Mouse (Mus musculus) layer of hippocampus, adult 2 months (tissue): ENCODE results near the gene Xpnpep1. TPM values are rescaled to one million over a fixed set of nuclear protein-coding genes. Genes with fewer than 3 reads are reported as not detected.

ENCODE experiments used
- DNase-seq, 2 experiments: peaks; one replicate each; pipeline ENCODE4 v3.0.0; 2022; ENCODE audit warnings: low spot score in 2 of 2
- H3K27ac ChIP-seq: fragments of 200-600 bp; 2 replicates; pipeline ENCODE4 v1.8.1; 2022
- H3K4me3 ChIP-seq: fragments of 200-600 bp; 2 replicates; pipeline ENCODE4 v1.8.1; 2022; ENCODE audit warnings: mild to moderate bottlenecking
- CTCF ChIP-seq: fragments of 200-600 bp; conservative IDR thresholded peaks from 2 replicates; pipeline ENCODE4 v1.8.1; 2022; ENCODE audit warnings: antibody characterized with exemption, mild to moderate bottlenecking, moderate library complexity
- long read RNA-seq, 2 experiments: library from polyadenylated mRNA; stranded (forward); transcript quantifications; one replicate each; pipeline ENCODE4 v2.0.0; 2021; ENCODE audit warnings: borderline mapping rate in 2 of 2
- total RNA-seq, 2 experiments: library from RNA; stranded (reverse); gene quantifications; 2 replicates each; pipeline ENCODE4 v1.2.3; 2021

Gene Xpnpep1
- 10 to 100 TPM; 78.7 to 82.9 TPM for total RNA-seq
- long read RNA-seq, experiment 1, full-length matches to known transcripts = 34 of 80 reads
- long read RNA-seq, experiment 1, partial matches to known transcripts = 6 of 80 reads
- long read RNA-seq, experiment 1, other reads (novel, unspliced or antisense) = 40 of 80 reads
- long read RNA-seq, experiment 2, full-length matches to known transcripts = 68 of 138 reads
- long read RNA-seq, experiment 2, partial matches to known transcripts = 5 of 138 reads
- long read RNA-seq, experiment 2, other reads (novel, unspliced or antisense) = 65 of 138 reads

DNA sequence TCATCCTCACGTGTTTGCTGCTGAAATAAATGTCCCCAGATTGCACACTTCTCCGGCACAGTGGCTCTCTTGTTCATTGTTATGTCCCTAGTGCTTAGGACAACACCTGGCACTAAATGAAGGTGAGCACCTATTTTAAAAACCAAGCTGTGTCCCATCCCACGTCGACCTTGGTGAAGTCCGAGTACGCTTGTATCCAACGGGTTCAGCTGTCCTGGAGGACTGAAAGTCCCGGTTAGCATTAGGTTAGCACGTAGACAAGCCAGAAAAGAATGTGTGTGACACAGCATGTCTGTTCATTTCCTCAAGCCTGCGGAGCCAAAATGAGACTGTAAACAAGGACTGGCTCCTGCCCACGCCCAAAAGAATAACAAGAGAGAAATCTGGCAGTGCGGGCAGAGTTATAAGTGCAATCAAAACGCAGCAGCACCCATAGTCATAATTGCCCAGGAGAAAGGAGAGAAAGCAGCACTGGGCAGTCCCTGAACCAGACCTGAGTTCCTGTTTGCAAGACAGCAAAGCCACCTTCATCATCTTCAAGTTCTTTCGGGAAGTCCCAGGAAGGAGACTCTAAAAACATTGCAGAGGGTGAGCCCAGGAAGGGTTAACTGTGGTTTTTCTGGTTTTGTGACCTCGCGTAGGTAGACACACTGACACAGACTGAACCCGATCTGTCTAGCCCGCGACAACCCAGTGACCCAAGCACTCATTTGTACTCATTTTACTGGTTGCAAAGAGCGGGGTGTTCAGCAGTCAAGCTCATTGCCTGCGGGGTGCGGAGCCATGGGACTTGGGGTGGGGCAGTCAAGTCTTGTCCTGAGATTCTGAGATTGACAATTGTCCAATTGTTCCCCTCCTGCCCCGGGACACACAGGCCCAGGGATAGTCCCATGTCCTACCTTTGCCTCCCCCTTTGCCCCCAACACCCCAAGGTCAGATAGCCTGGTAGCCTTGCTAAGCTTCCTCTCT lies at the start of gene Xpnpep1:
TSS of gene Xpnpep1 (minus strand) at position 51 of the 969 bp plus-strand sequence.
- no peak for TF ChIP-seq CTCF
- Histone ChIP-seq H3K4me3 (peak within 1 kb of the TSS; percentile 96; the same call in 1 of the 2 replicates), H3K27ac (peak within 1 kb of the TSS; percentile 97)
- peak; percentile 53 to 70 for DNase-seq

DNA sequence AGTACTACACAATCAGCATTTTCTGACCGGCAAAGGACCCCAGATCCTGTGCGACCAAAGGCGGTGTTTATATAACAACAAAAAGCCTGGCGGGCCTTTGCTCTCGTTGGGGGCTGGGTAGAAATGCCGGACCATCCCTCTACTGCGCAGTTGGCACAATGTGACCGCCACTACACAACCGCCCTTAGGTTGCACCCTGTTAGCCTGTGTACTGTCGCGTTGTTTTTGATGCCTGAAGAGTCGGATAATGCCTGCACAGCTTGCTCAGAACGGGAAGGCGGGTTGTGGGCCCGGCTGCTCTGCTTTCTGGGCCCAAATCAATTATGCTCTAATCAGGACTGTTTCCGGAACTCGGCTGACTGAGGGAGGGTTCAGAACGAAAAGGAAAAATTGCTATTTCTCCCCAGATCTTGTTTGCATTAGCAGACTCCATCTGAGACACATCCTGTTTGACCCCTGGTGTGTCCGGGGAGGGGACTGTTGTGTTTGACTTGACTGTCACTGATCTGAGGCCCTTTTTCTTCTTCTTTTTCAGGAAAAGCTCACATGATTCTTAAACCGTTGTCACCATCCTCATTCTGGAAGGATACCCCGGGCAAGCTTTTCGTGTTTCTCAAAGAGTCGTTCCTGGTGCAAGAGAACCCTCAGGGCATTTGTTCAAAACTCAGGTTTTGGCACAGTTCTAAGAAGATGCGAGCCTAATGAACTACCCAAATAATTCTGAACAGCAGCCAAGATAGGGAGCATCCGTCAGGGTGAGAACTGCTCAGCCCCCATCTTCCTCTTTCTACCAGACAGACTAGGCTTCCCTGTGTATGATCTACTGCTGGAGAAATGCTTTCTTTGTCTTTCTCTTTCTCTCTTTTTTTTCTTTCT lies 47.5 kb upstream of the Xpnpep1 start:
- no peak for TF ChIP-seq CTCF
- Histone ChIP-seq H3K27ac (peak overlapping the region; percentile 90), H3K4me3 (peak overlapping the region; percentile 28; the same call in 1 of the 2 replicates)
- DNase-seq = peak in 1 of 2 experiments; percentile 38

DNA sequence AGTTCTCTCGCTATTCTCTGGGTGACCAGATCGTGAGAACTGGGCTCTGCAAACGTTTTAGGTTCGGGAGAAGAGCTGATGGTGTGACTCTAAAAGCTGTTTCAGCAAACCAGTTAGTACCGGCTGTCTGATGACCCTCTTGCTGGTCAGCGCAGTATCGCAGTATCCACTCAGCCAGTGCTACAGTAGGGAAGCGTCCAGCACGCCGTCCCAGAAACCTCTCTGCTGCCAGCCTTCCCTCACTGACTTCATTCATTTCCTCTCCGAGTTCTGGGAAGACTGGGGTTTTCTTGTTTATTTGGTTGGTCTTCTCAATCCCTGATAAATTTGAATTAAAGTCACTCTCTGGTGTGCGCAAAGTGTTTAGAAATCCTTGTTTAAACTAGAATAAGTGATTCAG lies 46.8 kb upstream of the Xpnpep1 start:
- TF ChIP-seq CTCF = no peak
- no peak for DNase-seq
- peak overlapping the region; percentile 28; the same call in 1 of the 2 replicates for H3K4me3 ChIP-seq
- peak overlapping the region; percentile 90 for H3K27ac ChIP-seq

DNA sequence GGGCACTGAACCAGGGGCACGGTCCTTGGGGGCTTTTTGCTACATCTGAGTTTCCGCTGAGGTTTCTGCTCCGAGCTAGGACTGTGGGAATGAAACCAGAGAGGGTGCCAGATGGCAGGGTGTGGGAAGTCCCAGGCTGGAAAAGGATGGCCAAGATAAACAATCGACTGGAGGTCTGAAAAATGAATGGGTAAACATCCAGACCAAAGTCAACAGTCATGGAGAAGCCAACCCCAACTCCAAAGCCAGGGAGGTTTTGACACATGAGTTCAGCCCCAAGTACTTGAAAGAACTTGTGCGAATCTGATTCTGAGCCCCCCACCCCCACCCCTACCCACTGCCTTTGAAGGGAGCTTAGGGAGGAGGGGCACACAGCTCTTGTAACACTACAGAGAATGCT lies 44.7 kb upstream of the Xpnpep1 start:
- no peak for DNase-seq
- no peak overlapping the region for H3K4me3 ChIP-seq
- H3K27ac ChIP-seq = peak overlapping the region; percentile 64
- no peak for TF ChIP-seq CTCF

DNA sequence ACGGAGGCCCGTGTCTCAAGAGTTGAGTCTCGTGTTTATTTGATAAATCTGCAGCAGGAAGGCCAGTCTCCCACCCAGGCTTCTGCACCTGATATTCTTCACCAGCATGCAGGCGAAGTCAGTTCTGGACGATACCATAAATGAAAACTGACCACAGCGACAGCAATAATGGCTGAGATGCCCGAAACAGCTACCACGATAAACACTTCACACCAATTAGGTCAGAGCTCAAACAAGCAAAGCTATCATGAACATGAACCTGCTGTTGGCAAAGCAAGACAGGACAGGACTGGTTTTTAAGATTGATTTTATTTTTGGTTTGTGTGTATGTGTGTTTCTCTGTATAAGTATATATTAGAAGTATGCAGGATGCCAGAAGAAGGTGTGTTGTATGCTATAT lies 42.8 kb upstream of the Xpnpep1 start:
- H3K27ac ChIP-seq = no peak overlapping the region
- DNase-seq = no peak
- no peak overlapping the region for H3K4me3 ChIP-seq
- no peak for TF ChIP-seq CTCF

DNA sequence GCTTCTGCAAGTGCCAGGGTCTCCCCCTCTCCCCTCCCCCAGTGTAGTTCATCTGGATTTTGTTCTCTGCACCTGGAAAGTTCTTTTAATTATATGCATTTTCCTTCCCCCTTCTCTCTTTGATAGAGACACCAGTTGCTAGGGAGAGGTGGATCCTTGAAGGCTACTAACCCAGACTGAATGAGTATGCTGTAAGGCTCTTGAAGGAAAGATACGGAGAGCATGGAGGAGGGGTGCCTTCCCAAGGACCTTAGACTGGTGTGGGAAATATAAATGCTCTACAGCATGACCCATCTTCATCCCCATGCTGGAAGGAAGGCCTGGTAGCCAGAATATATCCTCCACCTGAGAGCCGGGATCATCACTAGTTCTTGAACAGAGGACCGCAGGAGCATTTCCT lies 41.3 kb upstream of the Xpnpep1 start:
- Histone ChIP-seq H3K4me3 (no peak overlapping the region), H3K27ac (no peak overlapping the region)
- no peak for TF ChIP-seq CTCF
- DNase-seq = no peak

DNA sequence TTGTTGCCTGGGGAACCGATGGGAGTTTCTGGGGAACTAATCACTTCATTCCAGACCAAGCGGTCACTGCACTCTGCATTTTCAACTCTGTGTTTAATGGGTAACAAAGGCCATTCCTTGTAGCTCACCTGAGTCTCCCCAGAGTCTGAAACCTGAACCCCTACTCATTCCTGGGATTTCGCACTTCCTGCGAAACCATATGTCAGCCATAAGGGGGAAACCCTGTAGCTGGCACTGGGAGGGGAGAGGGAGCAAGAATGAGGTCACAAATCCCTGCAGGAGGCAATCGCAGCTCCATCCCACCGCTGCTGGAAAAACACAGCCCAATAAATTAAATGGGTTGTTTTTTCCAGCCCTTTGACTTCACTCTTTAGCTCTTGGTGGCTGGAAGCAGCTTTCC lies 40.9 kb upstream of the Xpnpep1 start:
- no peak for TF ChIP-seq CTCF
- no peak overlapping the region for H3K27ac ChIP-seq
- no peak overlapping the region for H3K4me3 ChIP-seq
- DNase-seq = no peak

DNA sequence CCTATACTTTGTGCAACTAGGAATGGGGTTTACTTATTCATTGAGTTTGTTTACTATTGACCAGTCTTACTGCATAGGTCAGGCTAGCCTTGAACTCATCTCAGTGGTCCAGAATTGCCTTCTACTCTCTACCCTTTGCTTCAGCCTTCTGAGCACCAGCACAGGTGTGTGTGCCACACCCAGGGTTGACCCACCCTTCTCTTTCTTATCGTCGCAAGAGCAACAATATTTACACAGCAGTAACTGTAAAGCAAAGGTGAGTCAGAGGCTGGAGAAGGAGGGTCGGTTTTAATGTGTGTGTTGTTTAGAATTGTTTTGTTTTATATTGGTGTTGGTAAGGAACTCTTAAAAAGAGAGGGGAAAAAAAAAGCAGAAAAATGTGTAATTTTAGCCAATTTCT lies 40.5 kb upstream of the Xpnpep1 start:
- no peak for DNase-seq
- no peak for TF ChIP-seq CTCF
- Histone ChIP-seq H3K27ac (no peak overlapping the region), H3K4me3 (no peak overlapping the region)

DNA sequence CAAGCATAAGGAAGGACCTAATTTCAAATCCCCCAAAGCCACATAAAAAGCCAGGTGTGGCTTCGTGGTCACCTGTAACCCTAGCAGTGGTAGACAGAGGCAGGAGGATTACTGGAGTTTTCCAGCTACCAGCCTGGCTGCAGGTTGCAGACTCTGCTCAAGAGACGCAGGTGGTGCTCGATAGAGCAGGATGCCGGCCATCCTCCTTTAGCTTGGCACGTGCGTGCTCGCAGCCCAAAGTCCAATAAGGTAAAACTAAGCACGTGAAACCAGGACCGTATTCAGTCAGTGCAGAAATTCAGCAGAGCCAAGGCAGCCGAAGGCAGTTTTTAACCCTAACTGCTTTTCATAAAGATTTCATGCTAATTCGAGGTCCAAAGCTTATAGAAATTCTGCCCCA lies 40.0 kb upstream of the Xpnpep1 start:
- DNase-seq = no peak
- Histone ChIP-seq H3K4me3 (no peak overlapping the region), H3K27ac (no peak overlapping the region)
- no peak for TF ChIP-seq CTCF

DNA sequence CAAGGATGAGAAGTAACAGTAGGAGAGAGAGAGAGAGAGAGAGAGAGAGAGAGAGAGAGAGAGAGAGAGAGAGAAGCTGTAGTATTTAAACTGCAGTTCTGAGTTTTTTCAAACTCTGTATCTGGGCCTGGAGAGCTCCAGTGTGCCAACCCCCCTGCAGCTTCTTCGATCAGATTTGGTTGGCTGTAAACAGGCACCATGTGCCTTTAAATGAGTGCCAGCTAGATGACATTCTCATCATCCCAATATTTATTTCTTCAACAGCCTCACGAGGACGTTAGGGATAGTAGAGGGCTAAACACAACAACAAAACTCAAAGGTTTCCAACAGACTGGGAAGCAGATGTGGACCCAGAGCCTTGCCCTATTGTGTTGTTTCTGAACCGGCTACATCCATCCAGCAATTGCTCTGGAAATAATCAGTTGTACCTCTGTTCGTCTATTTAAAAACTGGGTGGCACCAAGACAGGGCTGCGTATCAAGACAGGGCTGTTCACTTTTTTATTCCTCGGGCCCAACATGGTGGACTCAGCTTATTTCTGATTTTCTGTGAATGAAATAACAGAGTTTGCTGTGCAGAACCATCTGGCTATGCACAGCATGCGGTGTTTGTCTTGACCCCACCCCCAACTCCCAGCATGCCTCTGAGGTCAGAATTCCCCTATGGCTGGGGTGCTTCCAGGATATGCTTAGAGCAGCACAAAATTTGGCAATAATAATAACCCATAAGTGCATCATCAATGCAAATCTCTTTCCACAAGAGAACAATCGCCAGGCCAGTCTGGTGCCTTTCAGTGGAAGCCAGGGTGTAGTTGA lies 38.5 kb upstream of the Xpnpep1 start:
- DNase-seq = no peak
- Histone ChIP-seq H3K27ac (peak overlapping the region; percentile 3; the same call in 1 of the 2 replicates), H3K4me3 (no peak overlapping the region)
- no peak for TF ChIP-seq CTCF

DNA sequence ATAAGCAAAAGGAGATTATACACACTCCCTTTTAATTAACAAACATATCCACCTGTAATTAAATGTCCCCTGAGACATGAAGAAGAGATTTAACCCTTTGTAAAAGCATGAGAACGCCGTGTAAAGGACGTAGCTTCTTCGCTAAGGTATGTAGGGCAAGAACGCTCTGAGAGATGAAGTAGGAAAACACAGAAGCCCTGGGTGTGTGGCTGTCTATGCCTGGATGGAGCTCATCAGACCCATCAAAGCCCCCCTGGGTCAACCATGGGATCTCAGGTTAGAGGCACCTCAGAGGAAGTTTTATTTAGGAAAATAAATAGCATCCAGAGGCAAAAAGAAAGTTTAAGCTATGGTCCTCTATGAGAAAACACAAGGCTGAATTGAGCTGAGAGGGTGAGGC lies 37.3 kb upstream of the Xpnpep1 start:
- H3K27ac ChIP-seq = peak overlapping the region; percentile 89; the same call in 1 of the 2 replicates
- TF ChIP-seq CTCF = no peak
- H3K4me3 ChIP-seq = no peak overlapping the region
- no peak for DNase-seq
